Mouse (Mus musculus) neural tube, embryonic 15.5 days (tissue): ENCODE results near the gene Olfr1212. TPM values are rescaled to one million over a fixed set of nuclear protein-coding genes. Genes with fewer than 3 reads are reported as not detected.

Experiments
- ATAC-seq: fragments of 200-750 bp; cut with Nextera tagmentation; 2 replicates; pipeline ENCODE4 v1.8.0; 2017; ENCODE audit warnings: mild to moderate bottlenecking, moderate TSS enrichment, moderate library complexity; ENCODE audit not compliant: low FRiP score
- H3K27ac ChIP-seq: fragments of 300-500 bp; sonication (generic); replicated peaks from 2 replicates; pipeline ENCODE4 v1.5.1; 2015; ENCODE audit warnings: mild to moderate bottlenecking, inconsistent platforms
- H3K27me3 ChIP-seq: fragments of 300-500 bp; sonication (generic); replicated peaks from 2 replicates; pipeline ENCODE4 v1.6.1; 2015; ENCODE audit warnings: inconsistent platforms
- H3K36me3 ChIP-seq: fragments of 300-500 bp; sonication (generic); 2 replicates; pipeline ENCODE4 v1.6.1; 2015; ENCODE audit warnings: inconsistent platforms
- H3K4me1 ChIP-seq: fragments of 300-500 bp; sonication (generic); 2 replicates; pipeline ENCODE4 v1.6.1; 2015; ENCODE audit warnings: inconsistent platforms
- H3K4me2 ChIP-seq: fragments of 300-500 bp; sonication (generic); 2 replicates; pipeline ENCODE4 v1.6.1; 2015; ENCODE audit warnings: inconsistent platforms, mild to moderate bottlenecking, moderate library complexity
- H3K4me3 ChIP-seq: fragments of 300-500 bp; sonication (generic); replicated peaks from 2 replicates; pipeline ENCODE4 v1.5.1; 2015; ENCODE audit warnings: mild to moderate bottlenecking, inconsistent platforms
- H3K9ac ChIP-seq: fragments of 300-500 bp; sonication (generic); replicated peaks from 2 replicates; pipeline ENCODE4 v1.6.1; 2015; ENCODE audit warnings: mild to moderate bottlenecking, inconsistent platforms
- H3K9me3 ChIP-seq: fragments of 300-500 bp; sonication (generic); replicated peaks from 2 replicates; pipeline ENCODE4 v1.6.1; 2016; ENCODE audit warnings: inconsistent platforms
- WGBS: fragments of 180-500 bp; shearing (Covaris S2); methylation state at CpG from one replicate; pipeline ENCODE4 v1.1.7; 2015; ENCODE audit warnings: mixed read lengths; 5-methylcytosine and 5-hydroxymethylcytosine counted together
- polyA plus RNA-seq: library from polyadenylated mRNA; unstranded; fragments of >200 nt; fragmentation: Nextera tagmentation; extraction: Ambion mirVana; gene quantifications from 2 replicates; pipeline ENCODE4 v1.2.1, GENCODE M21; 2015

Olfr1212 gene
- polyA plus RNA-seq = not detected in 2 replicates

DNA sequence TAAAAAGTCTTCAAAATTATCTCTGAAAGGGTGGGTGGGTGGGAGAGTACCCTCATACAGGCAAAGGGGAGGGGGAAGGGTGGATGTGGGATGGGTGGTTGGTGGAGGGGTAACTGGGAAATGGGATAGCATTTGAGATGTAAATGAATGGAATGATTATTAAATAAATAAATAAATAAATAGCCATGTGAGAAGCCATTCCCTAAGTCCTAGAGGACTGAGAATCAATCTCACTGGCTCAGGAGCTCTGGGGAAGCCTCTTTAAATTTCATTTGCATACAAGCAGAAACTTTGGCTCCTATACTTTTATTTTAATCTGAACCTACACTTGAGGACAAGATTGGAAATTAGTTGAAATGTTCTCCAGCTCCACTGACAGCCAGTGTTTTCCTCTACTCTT is at the start of gene Olfr1212:
Gene Olfr1212, plus strand, starts transcription at position 301 of the 400 bp plus-strand sequence.
- Histone ChIP-seq H3K27me3 (no peaks in the 10 kb centered on the region), H3K4me3 (no peak within 1 kb of the TSS), H3K9me3 (no peaks in the 10 kb centered on the region), H3K27ac (no peak within 1 kb of the TSS), H3K9ac (no peak within 1 kb of the TSS), H3K4me1 (no peaks in the 10 kb centered on the region), H3K36me3 (no peaks in the 10 kb centered on the region), H3K4me2 (no peak within 1 kb of the TSS)
- no peak for ATAC-seq

DNA sequence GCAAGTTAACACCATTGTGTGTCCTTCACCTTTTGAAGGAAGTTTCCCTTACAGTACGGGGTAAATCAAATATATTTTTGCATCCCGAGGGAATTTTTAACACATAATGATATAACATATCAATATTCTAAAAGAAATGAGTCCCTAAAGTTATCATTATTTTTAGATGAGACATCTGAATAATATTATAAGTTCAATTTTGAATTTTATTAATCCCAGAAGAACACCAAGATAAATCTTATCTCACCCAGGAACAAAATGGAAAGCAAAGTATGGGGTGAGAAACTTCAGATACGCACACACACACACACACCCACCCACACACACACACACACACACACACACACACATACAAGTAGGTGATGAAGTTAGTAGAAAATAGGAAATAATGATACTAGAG is 38.7 kb upstream of the Olfr1212 start, which contains the start of gene Olfr1209:
Gene Olfr1209, minus strand, starts transcription at position 101 of the 400 bp plus-strand sequence.
- Histone ChIP-seq H3K27ac (no peak within 1 kb of the TSS), H3K4me3 (no peak within 1 kb of the TSS), H3K36me3 (no peaks in the 10 kb centered on the region), H3K9ac (no peak within 1 kb of the TSS), H3K4me1 (no peaks in the 10 kb centered on the region), H3K4me2 (no peak within 1 kb of the TSS), H3K27me3 (no peaks in the 10 kb centered on the region), H3K9me3 (no peaks in the 10 kb centered on the region)
- 92% methylated on average over 3 of the region's 3 CpGs for WGBS
- ATAC-seq = no peak

DNA sequence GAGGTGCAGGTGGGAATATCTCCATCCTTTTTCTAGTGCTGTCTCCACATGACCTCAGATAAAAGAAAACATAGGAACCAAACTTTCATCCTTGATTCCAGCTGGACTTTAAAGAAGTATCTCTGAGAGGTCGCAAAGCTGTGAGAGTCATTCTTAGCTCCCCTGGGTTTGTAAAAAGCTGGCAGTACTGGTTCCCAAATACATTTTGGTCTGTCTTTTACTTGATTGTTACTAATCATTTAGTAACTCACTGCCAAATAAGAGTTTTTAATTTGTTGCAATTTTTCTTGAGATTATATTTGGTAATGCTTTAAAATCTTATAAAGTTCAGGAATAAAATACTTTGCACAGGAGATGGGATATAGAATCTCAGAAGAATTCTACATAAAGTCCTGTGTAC is 15.8 kb upstream of the Olfr1212 start, which contains the start of gene Olfr1211:
Gene Olfr1211, minus strand, starts transcription at position 101 of the 400 bp plus-strand sequence.
- Histone ChIP-seq H3K9me3 (no peaks in the 10 kb centered on the region), H3K27ac (no peak within 1 kb of the TSS), H3K36me3 (no peaks in the 10 kb centered on the region), H3K9ac (no peak within 1 kb of the TSS), H3K27me3 (no peaks in the 10 kb centered on the region), H3K4me3 (no peak within 1 kb of the TSS), H3K4me1 (no peaks in the 10 kb centered on the region), H3K4me2 (no peak within 1 kb of the TSS)
- WGBS = 91% methylated on average over 1 of the region's 1 CpGs
- ATAC-seq = no peak

DNA sequence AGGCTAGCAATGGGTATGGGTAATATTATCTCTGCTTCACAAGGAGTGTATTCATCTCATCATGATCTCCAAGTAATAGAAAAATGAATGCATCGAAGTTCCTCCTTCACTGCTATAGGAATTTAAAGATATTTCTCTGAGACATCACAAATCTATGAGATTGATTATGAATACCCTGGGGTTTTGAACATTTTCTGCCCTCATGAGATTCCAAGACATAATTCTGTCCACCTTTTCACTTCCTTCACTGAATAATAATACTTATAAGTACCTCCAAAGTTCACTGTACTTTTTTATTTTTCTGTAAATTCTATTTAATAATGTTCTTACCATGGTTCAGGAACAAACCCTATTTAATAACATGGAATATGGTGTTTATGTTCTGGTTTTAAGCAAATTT is 26.4 kb downstream of the Olfr1212 start, which contains the start of gene Gm13762:
Gene Gm13762, minus strand, starts transcription at position 101 of the 400 bp plus-strand sequence.
- WGBS = 82% methylated on average over 1 of the region's 1 CpGs
- no peak for ATAC-seq
- no peak within 1 kb of the TSS for H3K27ac ChIP-seq
- H3K4me2 ChIP-seq = no peak within 1 kb of the TSS
- H3K4me3 ChIP-seq = no peak within 1 kb of the TSS
- H3K4me1 ChIP-seq = no peaks in the 10 kb centered on the region
- H3K27me3 ChIP-seq = no peaks in the 10 kb centered on the region
- H3K36me3 ChIP-seq = no peaks in the 10 kb centered on the region
- H3K9me3 ChIP-seq = no peaks in the 10 kb centered on the region
- H3K9ac ChIP-seq = no peak within 1 kb of the TSS

DNA sequence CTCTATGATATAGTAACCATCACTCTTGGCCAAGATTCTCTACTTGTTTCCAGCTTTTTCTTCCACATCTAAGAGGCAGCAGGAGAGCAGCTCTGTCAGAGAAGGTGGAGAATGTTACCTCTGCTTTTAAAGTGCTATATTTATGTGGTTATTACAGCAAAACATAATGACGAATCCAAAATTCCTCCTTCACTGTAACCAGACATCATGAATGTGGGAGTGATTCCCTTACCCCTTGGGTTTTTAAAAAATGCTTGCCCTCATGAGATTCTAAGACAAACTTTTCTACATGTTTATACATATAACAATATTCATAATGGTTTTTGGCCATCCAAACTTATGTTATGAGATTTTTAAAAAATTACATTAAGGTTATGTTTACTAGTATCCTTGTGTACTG is 38.8 kb downstream of the Olfr1212 start, which contains the start of gene Olfr1214:
Gene Olfr1214, minus strand, starts transcription at position 101 of the 400 bp plus-strand sequence.
- WGBS = 92% methylated on average over 1 of the region's 1 CpGs
- Histone ChIP-seq H3K27ac (no peak within 1 kb of the TSS), H3K4me2 (no peak within 1 kb of the TSS), H3K9ac (no peak within 1 kb of the TSS), H3K4me3 (no peak within 1 kb of the TSS), H3K9me3 (no peaks in the 10 kb centered on the region), H3K4me1 (no peaks in the 10 kb centered on the region), H3K36me3 (no peaks in the 10 kb centered on the region), H3K27me3 (no peaks in the 10 kb centered on the region)
- no peak for ATAC-seq

DNA sequence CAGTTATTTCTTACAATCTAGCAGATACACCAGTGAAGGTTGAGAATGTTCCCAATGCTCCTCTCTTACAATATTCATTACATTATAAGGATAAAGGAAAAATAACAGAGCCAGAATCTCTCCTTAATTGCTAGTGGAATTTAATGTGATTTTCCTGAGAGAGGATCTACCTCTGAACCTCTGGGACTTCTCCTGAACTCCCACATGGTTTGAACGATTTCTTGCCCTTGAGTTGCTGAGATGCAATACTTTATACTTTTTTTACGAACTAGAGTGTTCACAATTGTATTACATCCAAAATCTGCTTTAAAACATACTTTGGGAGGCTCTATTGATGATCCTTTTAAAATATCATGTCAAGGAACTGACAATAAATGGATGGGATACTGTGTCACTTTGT is 53.1 kb downstream of the Olfr1212 start, which contains the start of gene Olfr1215:
Gene Olfr1215, minus strand, starts transcription at position 101 of the 400 bp plus-strand sequence.
- H3K36me3 ChIP-seq = no peaks in the 10 kb centered on the region
- H3K27ac ChIP-seq = no peak within 1 kb of the TSS
- no peaks in the 10 kb centered on the region for H3K27me3 ChIP-seq
- WGBS = 76% methylated on average over 2 of the region's 2 CpGs
- no peak within 1 kb of the TSS for H3K9ac ChIP-seq
- ATAC-seq = no peak
- H3K4me2 ChIP-seq = no peak within 1 kb of the TSS
- no peak within 1 kb of the TSS for H3K4me3 ChIP-seq
- H3K9me3 ChIP-seq = no peaks in the 10 kb centered on the region
- no peaks in the 10 kb centered on the region for H3K4me1 ChIP-seq

Other genes with a start within 250 kb of the Olfr1212 start
- not detected in 2 replicates for gene Olfr1196, start 249.4 kb upstream of the Olfr1212 start, polyA plus RNA-seq
- gene Olfr1197, start 221.6 kb upstream of the Olfr1212 start, polyA plus RNA-seq = not detected in 2 replicates
- not detected in 2 replicates for gene Olfr1198, start 202.6 kb upstream of the Olfr1212 start, polyA plus RNA-seq
- gene Olfr1199, start 193.5 kb upstream of the Olfr1212 start, polyA plus RNA-seq = not detected in 2 replicates
- not detected in 2 replicates for gene Olfr1200, start 183.5 kb upstream of the Olfr1212 start, polyA plus RNA-seq
- not detected in 2 replicates for gene Olfr1201, start 160.9 kb upstream of the Olfr1212 start, polyA plus RNA-seq
- 0.08 TPM in 1 of 2 replicates, not detected in the other for gene Olfr1202, start 139.5 kb upstream of the Olfr1212 start, polyA plus RNA-seq
- gene Olfr1205, start 124.2 kb upstream of the Olfr1212 start, polyA plus RNA-seq = not detected in 2 replicates
- not detected in 2 replicates for gene Olfr1204, start 104.7 kb upstream of the Olfr1212 start, polyA plus RNA-seq
- gene Olfr1206, start 90.7 kb upstream of the Olfr1212 start, polyA plus RNA-seq = not detected in 2 replicates
- gene Olfr1208, start 51.7 kb upstream of the Olfr1212 start, polyA plus RNA-seq = not detected in 2 replicates
- not detected in 2 replicates for gene Olfr1209, start 38.8 kb upstream of the Olfr1212 start, polyA plus RNA-seq
- not detected in 2 replicates for gene Olfr1211, start 15.9 kb upstream of the Olfr1212 start, polyA plus RNA-seq
- not detected in 2 replicates for gene Gm13762, start 26.3 kb downstream of the Olfr1212 start, polyA plus RNA-seq
- not detected in 2 replicates for gene Olfr1214, start 38.7 kb downstream of the Olfr1212 start, polyA plus RNA-seq
- gene Olfr1215, start 53.0 kb downstream of the Olfr1212 start, polyA plus RNA-seq = not detected in 2 replicates
- gene Olfr1216, start 64.4 kb downstream of the Olfr1212 start, polyA plus RNA-seq = not detected in 2 replicates
- gene Olfr1217, start 78.1 kb downstream of the Olfr1212 start, polyA plus RNA-seq = not detected in 2 replicates
- not detected in 2 replicates for gene Olfr1218, start 107.2 kb downstream of the Olfr1212 start, polyA plus RNA-seq
- gene Olfr1219, start 129.5 kb downstream of the Olfr1212 start, polyA plus RNA-seq = not detected in 2 replicates
- gene Olfr1220, start 152.9 kb downstream of the Olfr1212 start, polyA plus RNA-seq = not detected in 2 replicates
- not detected in 2 replicates for gene Olfr1221, start 163.3 kb downstream of the Olfr1212 start, polyA plus RNA-seq
- gene Olfr1222, start 179.1 kb downstream of the Olfr1212 start, polyA plus RNA-seq = not detected in 2 replicates
- gene Olfr1223, start 197.6 kb downstream of the Olfr1212 start, polyA plus RNA-seq = not detected in 2 replicates
- not detected in 2 replicates for gene Olfr1224-ps1, start 210.1 kb downstream of the Olfr1212 start, polyA plus RNA-seq
- not detected in 2 replicates for gene Olfr1225, start 220.7 kb downstream of the Olfr1212 start, polyA plus RNA-seq
- not detected in 2 replicates for gene Olfr1226, start 246.1 kb downstream of the Olfr1212 start, polyA plus RNA-seq